In the genomic region with DNA sequence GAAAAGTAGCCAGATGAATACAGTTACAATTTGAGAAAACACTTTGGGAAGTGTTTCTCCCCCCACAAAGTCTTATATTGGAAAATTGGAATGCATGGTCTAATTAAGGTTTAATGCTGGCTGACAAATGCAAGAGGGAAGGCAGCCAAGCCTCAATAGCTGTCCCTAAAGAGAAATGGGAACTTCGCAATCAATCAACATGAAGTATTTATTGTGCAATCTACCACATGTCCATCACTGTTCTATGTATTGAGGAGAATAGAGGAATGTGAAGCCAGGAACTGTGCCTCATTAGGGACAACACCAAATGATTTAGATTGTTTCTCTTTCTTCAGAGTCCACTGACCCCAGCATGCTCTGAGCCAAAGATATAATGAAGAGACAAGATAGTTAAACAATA, we compare ENCODE assay signal across 14 mouse cellular contexts.
DNase-seq lines count a peak whose midpoint lies in the region; ATAC-seq and TF ChIP-seq lines count a peak whose summit lies in the region.
"Had no signal": no experiment of that assay in that cellular context is flagged by ENCODE, and none has a peak within 500 bp of the region (broad histone marks: within the 10 kb centered on the region; RNA-seq: fewer than 3 reads in every experiment).

No protein-coding gene starts in this region.

- WGBS in intestine, postnatal 0 days = 70% methylated on average over 1 of the region's 1 CpGs

- H3K4me1 ChIP-seq in intestine, postnatal 0 days (replicated peaks; ENCODE audit: control insufficient read depth, insufficient read depth, low read length) = no peaks in the 10 kb centered on the region

- H3K27ac ChIP-seq in intestine, postnatal 0 days (ENCODE audit: low read depth, low read length) = no peak overlapping the region
- H3K27ac ChIP-seq: hindbrain, embryonic 14.5 days had no signal

- no peak for TF ChIP-seq CTCF in intestine, postnatal 0 days (IDR thresholded peaks at IDR 0.05; ENCODE audit: low read depth)

- no peaks in the 10 kb centered on the region for H3K9me3 ChIP-seq in intestine, postnatal 0 days (ENCODE audit: control insufficient read depth)

- no peak for ATAC-seq in intestine, postnatal 0 days

- no peak overlapping the region for H3K4me3 ChIP-seq in intestine, postnatal 0 days (ENCODE audit: low read depth, low read length)

- H3K36me3 ChIP-seq in intestine, postnatal 0 days (ENCODE audit: control insufficient read depth, insufficient read depth) = no peaks in the 10 kb centered on the region

- no peaks in the 10 kb centered on the region for H3K27me3 ChIP-seq in intestine, postnatal 0 days (replicated peaks; ENCODE audit: control insufficient read depth, insufficient read depth, low read length)

- peak; percentile 37 for DNase-seq in embryo, embryonic 10 days (ENCODE audit: low spot score)
- DNase-seq in embryo, embryonic 9.5 days (ENCODE audit: extremely low spot score) = no peak
- peak; percentile 5 for DNase-seq in kidney, postnatal 14 days
- DNase-seq in kidney, adult 11 months = no peak
- peak; percentile 81 for DNase-seq in Muller cell, postnatal 12 days (ENCODE audit: inconsistent ontology term)
- peak; percentile 43 for DNase-seq in mesoderm, embryonic 11.5 days (ENCODE audit: low read depth, low spot score)
- DNase-seq in frontal cortex, postnatal 36 days (ENCODE audit: low spot score in 2 of 2) = no peak
- DNase-seq: cerebellum, adult 18-20 months; gastrocnemius, postnatal 10 days; heart, postnatal 10 days; right cerebral cortex, adult 18-20 months; spleen, adult 18-20 months had no signal

- H3K9ac ChIP-seq in intestine, postnatal 0 days (ENCODE audit: low read depth, low read length) = no peak overlapping the region
- H3K9ac ChIP-seq: hindbrain, embryonic 14.5 days had no signal

- no peak overlapping the region for H3K4me2 ChIP-seq in intestine, postnatal 0 days (replicated peaks; ENCODE audit: low read depth)
- H3K4me2 ChIP-seq: hindbrain, embryonic 14.5 days had no signal

Comparison
In these comparisons a context has a peak if more than half of its experiments do, and no peak if none do; other contexts are left out.
1. DNase-seq: peak in embryo, embryonic 10 days (single experiment), kidney, postnatal 14 days (single experiment), Muller cell, postnatal 12 days (single experiment) and mesoderm, embryonic 11.5 days (single experiment); none in embryo, embryonic 9.5 days (single experiment), kidney, adult 11 months (single experiment) and frontal cortex, postnatal 36 days (0 of 2).